Mouse (Mus musculus): ENCODE data around the gene Gdf15.

DNA sequence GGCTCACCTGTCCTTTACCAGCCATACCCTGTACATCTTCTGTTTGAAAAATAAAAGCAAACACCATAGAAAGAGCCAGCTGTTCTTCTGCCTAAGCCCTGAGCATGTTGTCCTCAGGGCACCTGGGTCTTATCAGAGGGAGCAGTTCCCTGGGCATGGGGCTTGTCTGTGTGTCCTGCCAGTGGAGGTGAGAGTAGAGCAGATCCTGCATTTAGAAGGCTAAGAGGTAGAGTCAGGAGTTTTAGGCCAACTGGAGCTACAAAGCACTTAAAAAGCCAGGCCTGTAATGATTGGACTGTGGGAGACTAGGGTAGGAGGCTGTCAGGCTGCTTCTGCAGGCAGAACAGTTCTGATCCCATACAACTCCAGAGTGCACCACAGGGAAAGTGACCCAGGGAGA, 46.4 kb upstream of the Gdf15 start:
- no peak for TF ChIP-seq MAX (IDR thresholded peaks at IDR 0.05; ENCODE audit: low read length)
- TF ChIP-seq GABPA (IDR thresholded peaks at IDR 0.05; ENCODE audit: low read depth, low read length): no peak
- TF ChIP-seq GATA1 (IDR thresholded peaks at IDR 0.05; ENCODE audit: low read depth, low read length): no peak
- TF ChIP-seq TCF12 (IDR thresholded peaks at IDR 0.05; ENCODE audit: low read depth, low read length): no peak

All from MEL (cell line).